ENCODE assay signal across 8 mouse cellular contexts in the genomic region with DNA sequence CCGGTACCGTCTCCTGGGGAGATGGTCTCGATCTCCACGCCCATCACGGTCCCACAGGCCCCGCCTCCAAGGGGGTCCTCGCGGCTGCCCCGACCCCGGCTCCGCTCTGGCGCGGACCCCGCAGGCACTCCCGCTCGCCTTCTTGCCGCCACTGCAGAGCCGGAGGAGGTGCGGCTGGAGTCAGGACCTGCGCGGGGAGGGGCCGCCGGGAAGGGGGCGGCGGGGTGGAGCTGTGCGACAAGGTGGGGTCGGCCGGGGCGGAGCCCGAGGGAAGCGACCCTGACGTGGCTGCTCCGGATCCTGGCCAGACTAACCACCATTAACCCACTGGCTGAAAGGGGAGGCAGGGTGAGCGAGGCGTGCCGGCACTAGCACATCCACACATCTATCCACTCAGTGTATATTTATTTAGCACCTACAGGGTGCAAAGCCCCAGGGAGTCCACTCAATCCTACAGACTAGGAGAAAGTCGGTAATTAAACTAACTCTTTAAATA. TPM values are rescaled to one million over a fixed set of nuclear protein-coding genes. Genes with fewer than 3 reads are reported as not detected.
DNase-seq lines count a peak whose midpoint lies in the region; ATAC-seq and TF ChIP-seq lines count a peak whose summit lies in the region.

A gene (minus strand): TSS at position 200 of the 496 bp plus-strand sequence.

- peak within 1 kb of the TSS; percentile 70 for H3K4me3 ChIP-seq in kidney, embryonic 14.5 days (ENCODE audit: low read length)
- peak within 1 kb of the TSS; percentile 73 for H3K4me3 ChIP-seq in liver, embryonic 12.5 days
- H3K4me3 ChIP-seq in myocyte: peak within 1 kb of the TSS; percentile 54

- DNase-seq in 3T3-L1 (ENCODE audit: low read depth, low spot score) (peak; percentile 35), ZHBTc4 (ENCODE audit: low read depth, low spot score) (peak; percentile 90)
- DNase-seq in embryo, embryonic 11 days: peak; percentile 84
- peak; percentile 22 to 28 for DNase-seq in heart, adult 9 months (ENCODE audit: low spot score in 2 of 2)
- DNase-seq in thymus, postnatal 10 days (ENCODE audit: low spot score in 2 of 2): peak; percentile 22 to 27

- WGBS in kidney, embryonic 14.5 days: under 1% methylated on average over 36 of the region's 37 CpGs
- under 1% methylated on average over 37 of the region's 37 CpGs for WGBS in liver, embryonic 12.5 days (ENCODE audit: insufficient replicate concordance)

- ATAC-seq in kidney, embryonic 14.5 days (ENCODE audit: low FRiP score, low TSS enrichment): peak; percentile 86
- ATAC-seq in liver, embryonic 12.5 days: peak; percentile 68

- peaks cover 15% of the 10 kb centered on the region for H3K4me1 ChIP-seq in kidney, embryonic 14.5 days (ENCODE audit: control insufficient read depth, insufficient read depth, low read length)
- H3K4me1 ChIP-seq in liver, embryonic 12.5 days: peaks cover 47% of the 10 kb centered on the region

- H3K79me2 ChIP-seq in myocyte (ENCODE audit: control insufficient read depth, insufficient read depth): peaks cover 12% of the 10 kb centered on the region

- peaks cover 2% of the 10 kb centered on the region; the same call in 1 of the 2 replicates for H3K27me3 ChIP-seq in kidney, embryonic 14.5 days (ENCODE audit: control insufficient read depth, insufficient read depth, low read length)
- H3K27me3 ChIP-seq in liver, embryonic 12.5 days (replicated peaks): peaks cover 7% of the 10 kb centered on the region
- no peaks in the 10 kb centered on the region for H3K27me3 ChIP-seq in myocyte (ENCODE audit: control insufficient read depth, insufficient read depth, insufficient read length)

- H3K36me3 ChIP-seq in kidney, embryonic 14.5 days (ENCODE audit: control insufficient read depth, insufficient read depth, low read length): no peaks in the 10 kb centered on the region
- H3K36me3 ChIP-seq in liver, embryonic 12.5 days: no peaks in the 10 kb centered on the region; the same call in 1 of the 2 replicates
- H3K36me3 ChIP-seq in myocyte (ENCODE audit: control insufficient read depth, insufficient read depth): no peaks in the 10 kb centered on the region

- H3K27ac ChIP-seq in kidney, embryonic 14.5 days (ENCODE audit: low read depth, low read length): no peak within 1 kb of the TSS
- no peak within 1 kb of the TSS; the same call in 1 of the 2 replicates for H3K27ac ChIP-seq in liver, embryonic 12.5 days

- H3K9me3 ChIP-seq in kidney, embryonic 14.5 days (ENCODE audit: control insufficient read depth, low read length): no peaks in the 10 kb centered on the region
- no peaks in the 10 kb centered on the region for H3K9me3 ChIP-seq in liver, embryonic 12.5 days (replicated peaks)

- H3K9ac ChIP-seq in kidney, embryonic 14.5 days (ENCODE audit: low read depth, low read length): peak within 1 kb of the TSS; percentile 75
- H3K9ac ChIP-seq in liver, embryonic 12.5 days: peak within 1 kb of the TSS; percentile 76

- TF ChIP-seq POLR2A in myocyte (IDR thresholded peaks at IDR 0.05; ENCODE audit: insufficient read length, low read depth): peak; percentile 64

- peak within 1 kb of the TSS; percentile 89 for H3K4me2 ChIP-seq in kidney, embryonic 14.5 days (replicated peaks; ENCODE audit: low read depth, low read length)
- H3K4me2 ChIP-seq in liver, embryonic 12.5 days: peak within 1 kb of the TSS; percentile 99
- H3K4me2 ChIP-seq in myocyte (ENCODE audit: low read depth): peak within 1 kb of the TSS; percentile 92

- H3ac ChIP-seq in myocyte (ENCODE audit: control insufficient read depth, insufficient read length): peak within 1 kb of the TSS; percentile 27

TF ChIP-seq in myocyte, 11 proteins besides CTCF, POLR2A, EP300 and RAD21:
- no peak for TF ChIP-seq TCF12 (IDR thresholded peaks at IDR 0.05; ENCODE audit: insufficient read depth, poor library complexity, severe bottlenecking)
- TF ChIP-seq TCF3 (IDR thresholded peaks at IDR 0.05; ENCODE audit: insufficient read length, low read depth): no peak
- no peak for TF ChIP-seq REST (IDR thresholded peaks at IDR 0.05; ENCODE audit: insufficient read depth, insufficient read length)
- no peak for TF ChIP-seq USF1 (IDR thresholded peaks at IDR 0.05; ENCODE audit: low read depth)
- TF ChIP-seq MYOG (IDR thresholded peaks at IDR 0.05; ENCODE audit: control insufficient read depth in 1 of 3, insufficient read depth in 1 of 3, insufficient read length in 2 of 3, low read depth in 2 of 3): no peak
- no peak for TF ChIP-seq SRF (IDR thresholded peaks at IDR 0.05; ENCODE audit: control insufficient read depth, insufficient read length, low read depth)
- TF ChIP-seq POLR2AphosphoS2 (IDR thresholded peaks at IDR 0.05; ENCODE audit: insufficient read length, low read depth): no peak
- TF ChIP-seq CEBPB (IDR thresholded peaks at IDR 0.05; ENCODE audit: insufficient read depth, poor library complexity, severe bottlenecking): no peak
- TF ChIP-seq MAX (IDR thresholded peaks at IDR 0.05; ENCODE audit: low read depth): no peak
- TF ChIP-seq E2F4 (IDR thresholded peaks at IDR 0.05; ENCODE audit: insufficient read depth): no peak
- no peak for TF ChIP-seq MYOD1 (IDR thresholded peaks at IDR 0.05; ENCODE audit: control insufficient read depth in 1 of 3, insufficient read length in 2 of 3, low read depth in 2 of 3)

RNA-seq across cellular contexts. Expression of the gene that starts here (rescaled TPM):
- polyA plus RNA-seq in kidney, embryonic 14.5 days (2014; fragmentation: Nextera tagmentation; extraction: Ambion mirVana): 6.5 and 7.8 TPM in 2 replicates
- 5.0 and 5.2 TPM in 2 replicates for polyA plus RNA-seq in liver, embryonic 12.5 days (2016; fragmentation: Nextera tagmentation; extraction: Ambion mirVana)
- polyA plus RNA-seq in myocyte (2012; fragmentation: generic; extraction: Trizol): 7.3 TPM

Comparison
In these comparisons a context has a peak if more than half of its experiments do, and no peak if none do; other contexts are left out.
1. DNase-seq: peak in every context shown above with its lines; median percentile 90 in ZHBTc4; 84 in embryo, embryonic 11 days; 35 in 3T3-L1; 25 in heart, adult 9 months; 24 in thymus, postnatal 10 days.